Mouse (Mus musculus) forebrain, embryonic 11.5 days (tissue): ENCODE measurements at regions not wholly inside any gene's neighbourhood (a gene's known extent, or its start where the extent isn't known, plus 50 kb on each side); places are given as distances from the start of the nearest gene placed in this dataset.

Experiments
- ATAC-seq: fragments of 200-750 bp; cut with Nextera tagmentation; replicated peaks from 2 replicates; pipeline ENCODE4 v1.8.0; 2017; ENCODE audit warnings: moderate TSS enrichment; ENCODE audit not compliant: low FRiP score
- DNase-seq: peaks from one replicate; pipeline ENCODE4 v3.0.0-alpha.2; 2017; ENCODE audit warnings: low spot score
- H3K27ac ChIP-seq: fragments of 300-500 bp; sonication (generic); 2 replicates; pipeline ENCODE4 v1.5.1; 2014; ENCODE audit warnings: low read depth, low read length
- H3K27me3 ChIP-seq: fragments of 300-500 bp; sonication (generic); 2 replicates; pipeline ENCODE4 v1.6.1; 2014; ENCODE audit warnings: mild to moderate bottlenecking, low read length, mixed read lengths; ENCODE audit not compliant: control insufficient read depth, insufficient read depth
- H3K36me3 ChIP-seq: fragments of 300-500 bp; sonication (generic); 2 replicates; pipeline ENCODE4 v1.6.1; 2014; ENCODE audit warnings: mild to moderate bottlenecking, low read length, moderate library complexity, mixed read lengths; ENCODE audit not compliant: control insufficient read depth, insufficient read depth
- H3K4me1 ChIP-seq: fragments of 300-500 bp; sonication (generic); replicated peaks from 2 replicates; pipeline ENCODE4 v1.6.1; 2014; ENCODE audit warnings: low read length, mixed read lengths; ENCODE audit not compliant: control insufficient read depth, insufficient read depth
- H3K4me2 ChIP-seq: fragments of 300-500 bp; sonication (generic); 2 replicates; pipeline ENCODE4 v1.6.1; 2014; ENCODE audit warnings: low read depth, mild to moderate bottlenecking, low read length, moderate library complexity, mixed read lengths; ENCODE audit not compliant: severe bottlenecking
- H3K4me3 ChIP-seq: fragments of 300-500 bp; sonication (generic); 2 replicates; pipeline ENCODE4 v1.5.1; 2014; ENCODE audit warnings: low read depth, low read length
- H3K9ac ChIP-seq: fragments of 300-500 bp; sonication (generic); 2 replicates; pipeline ENCODE4 v1.6.1; 2014; ENCODE audit warnings: low read length
- H3K9me3 ChIP-seq: fragments of 300-500 bp; sonication (generic); 2 replicates; pipeline ENCODE4 v1.6.1; 2016; ENCODE audit warnings: low read length, mixed read lengths; ENCODE audit not compliant: control insufficient read depth
- WGBS: fragments of 180-500 bp; shearing (Covaris S2); extraction: QIAGEN DNeasy Blood & Tissue Kit; methylation state at CpG from one replicate; pipeline ENCODE4 v1.1.7; 2014; 5-methylcytosine and 5-hydroxymethylcytosine counted together

GRCm38 (mm10) chr11:18165609-18166347, 212.1 kb upstream of the Etaa1 start:
- no peak overlapping the region for H3K4me2 ChIP-seq
- no peak for ATAC-seq
- H3K4me1 ChIP-seq: no peaks in the 10 kb centered on the region; the same call in 1 of the 2 replicates
- no peaks in the 10 kb centered on the region for H3K9me3 ChIP-seq
- no peak overlapping the region for H3K9ac ChIP-seq
- no peak overlapping the region for H3K27ac ChIP-seq
- no peaks in the 10 kb centered on the region for H3K36me3 ChIP-seq
- no peak for DNase-seq
- WGBS: 90% methylated on average over 4 of the region's 4 CpGs
- no peak overlapping the region for H3K4me3 ChIP-seq
- H3K27me3 ChIP-seq: no peaks in the 10 kb centered on the region

GRCm38 (mm10) chr11:18164025-18164423, 210.3 kb upstream of the Etaa1 start:
- DNase-seq: no peak
- Histone ChIP-seq H3K27me3 (no peaks in the 10 kb centered on the region), H3K27ac (no peak overlapping the region), H3K36me3 (no peaks in the 10 kb centered on the region), H3K4me3 (no peak overlapping the region), H3K9ac (no peak overlapping the region), H3K4me1 (no peaks in the 10 kb centered on the region; the same call in 1 of the 2 replicates), H3K9me3 (no peaks in the 10 kb centered on the region), H3K4me2 (no peak overlapping the region)
- WGBS: 51% methylated on average over 2 of the region's 2 CpGs
- peak; percentile 92 for ATAC-seq

- no peak overlapping the region for H3K9ac ChIP-seq
- DNase-seq (no peak), ATAC-seq (peak; percentile 48)
- H3K4me1 ChIP-seq: no peaks in the 10 kb centered on the region; the same call in 1 of the 2 replicates
- no peaks in the 10 kb centered on the region for H3K9me3 ChIP-seq
- no peak overlapping the region for H3K27ac ChIP-seq
- no peak overlapping the region for H3K4me2 ChIP-seq
- H3K4me3 ChIP-seq: no peak overlapping the region
- 69% methylated on average over 5 of the region's 5 CpGs for WGBS
- H3K27me3 ChIP-seq: no peaks in the 10 kb centered on the region
- no peaks in the 10 kb centered on the region for H3K36me3 ChIP-seq
Measured at GRCm38 (mm10) chr11:18163156-18164024, 209.7 kb upstream of the Etaa1 start.

- no peaks in the 10 kb centered on the region for H3K9me3 ChIP-seq
- ATAC-seq (no peak), DNase-seq (no peak)
- no peaks in the 10 kb centered on the region for H3K36me3 ChIP-seq
- H3K27ac ChIP-seq: no peak overlapping the region
- H3K4me3 ChIP-seq: no peak overlapping the region
- 78% methylated on average over 4 of the region's 4 CpGs for WGBS
- no peaks in the 10 kb centered on the region for H3K4me1 ChIP-seq
- H3K9ac ChIP-seq: no peak overlapping the region
- no peaks in the 10 kb centered on the region for H3K27me3 ChIP-seq
- H3K4me2 ChIP-seq: no peak overlapping the region
Measured at GRCm38 (mm10) chr11:18156506-18156905, 202.8 kb upstream of the Etaa1 start.

GRCm38 (mm10) chr11:18151788-18152563, 198.3 kb upstream of the Etaa1 start:
- peak; percentile 77 for DNase-seq
- Histone ChIP-seq H3K36me3 (no peaks in the 10 kb centered on the region), H3K4me1 (no peaks in the 10 kb centered on the region), H3K27ac (no peak overlapping the region), H3K9me3 (no peaks in the 10 kb centered on the region), H3K27me3 (no peaks in the 10 kb centered on the region), H3K4me2 (no peak overlapping the region), H3K4me3 (no peak overlapping the region), H3K9ac (no peak overlapping the region)
- 34% methylated on average over 6 of the region's 6 CpGs for WGBS
- ATAC-seq: peak; percentile 72

GRCm38 (mm10) chr11:18151369-18151768, 197.7 kb upstream of the Etaa1 start:
- H3K36me3 ChIP-seq: no peaks in the 10 kb centered on the region
- no peak for DNase-seq
- H3K27me3 ChIP-seq: no peaks in the 10 kb centered on the region
- no peaks in the 10 kb centered on the region for H3K9me3 ChIP-seq
- no peak overlapping the region for H3K9ac ChIP-seq
- WGBS: 81% methylated on average over 4 of the region's 4 CpGs
- no peak overlapping the region for H3K27ac ChIP-seq
- ATAC-seq: no peak
- H3K4me1 ChIP-seq: no peaks in the 10 kb centered on the region
- no peak overlapping the region for H3K4me3 ChIP-seq
- H3K4me2 ChIP-seq: no peak overlapping the region

- Histone ChIP-seq H3K9me3 (no peaks in the 10 kb centered on the region), H3K4me1 (no peaks in the 10 kb centered on the region), H3K4me3 (no peak overlapping the region), H3K36me3 (no peaks in the 10 kb centered on the region), H3K9ac (no peak overlapping the region), H3K27ac (no peak overlapping the region), H3K4me2 (no peak overlapping the region), H3K27me3 (no peaks in the 10 kb centered on the region)
- ATAC-seq: no peak
- no peak for DNase-seq
- WGBS: 65% methylated on average over 5 of the region's 5 CpGs
Measured at GRCm38 (mm10) chr11:18127488-18127887, 173.8 kb upstream of the Etaa1 start.

GRCm38 (mm10) chr11:18123031-18123430, 169.4 kb upstream of the Etaa1 start:
- Histone ChIP-seq H3K4me3 (no peak overlapping the region), H3K27ac (no peak overlapping the region), H3K4me1 (no peaks in the 10 kb centered on the region), H3K36me3 (no peaks in the 10 kb centered on the region), H3K27me3 (no peaks in the 10 kb centered on the region), H3K4me2 (no peak overlapping the region), H3K9ac (no peak overlapping the region), H3K9me3 (no peaks in the 10 kb centered on the region)
- WGBS: 90% methylated on average over 6 of the region's 6 CpGs
- ATAC-seq (no peak), DNase-seq (no peak)
